Mouse (Mus musculus) intestine, embryonic 15.5 days (tissue): ENCODE results near the gene Adck1. TPM values are rescaled to one million over a fixed set of nuclear protein-coding genes. Genes with fewer than 3 reads are reported as not detected.

Experiments
- ATAC-seq: fragments of 200-750 bp; cut with Nextera tagmentation; 2 replicates; pipeline ENCODE4 v1.8.0; 2017; ENCODE audit warnings: moderate TSS enrichment, moderate library complexity
- H3K27ac ChIP-seq: fragments of 300-500 bp; sonication (generic); 2 replicates; pipeline ENCODE4 v1.5.1; 2015; ENCODE audit warnings: mild to moderate bottlenecking, inconsistent platforms
- H3K27me3 ChIP-seq: fragments of 300-500 bp; sonication (generic); replicated peaks from 2 replicates; pipeline ENCODE4 v1.6.1; 2015; ENCODE audit warnings: inconsistent platforms
- H3K36me3 ChIP-seq: fragments of 300-500 bp; sonication (generic); 2 replicates; pipeline ENCODE4 v1.6.1; 2015; ENCODE audit warnings: inconsistent platforms
- H3K4me1 ChIP-seq: fragments of 300-500 bp; sonication (generic); replicated peaks from 2 replicates; pipeline ENCODE4 v1.6.1; 2015; ENCODE audit warnings: inconsistent platforms
- H3K4me2 ChIP-seq: fragments of 300-500 bp; sonication (generic); replicated peaks from 2 replicates; pipeline ENCODE4 v1.6.1; 2015; ENCODE audit warnings: mild to moderate bottlenecking, inconsistent platforms
- H3K4me3 ChIP-seq: fragments of 300-500 bp; sonication (generic); replicated peaks from 2 replicates; pipeline ENCODE4 v1.5.1; 2015; ENCODE audit warnings: inconsistent platforms
- H3K9ac ChIP-seq: fragments of 300-500 bp; sonication (generic); 2 replicates; pipeline ENCODE4 v1.6.1; 2015; ENCODE audit warnings: inconsistent platforms
- H3K9me3 ChIP-seq: fragments of 300-500 bp; sonication (generic); 2 replicates; pipeline ENCODE4 v1.6.1; 2016; ENCODE audit warnings: inconsistent platforms
- WGBS: fragments of 180-500 bp; shearing (Covaris S2); methylation state at CpG from one replicate; pipeline ENCODE4 v1.1.7; 2015; 5-methylcytosine and 5-hydroxymethylcytosine counted together
- polyA plus RNA-seq: library from polyadenylated mRNA; unstranded; fragments of >200 nt; fragmentation: Nextera tagmentation; extraction: Ambion mirVana; gene quantifications from 2 replicates; pipeline ENCODE4 v1.2.1, GENCODE M21; 2015

Gene Adck1
- polyA plus RNA-seq, 1 experiment from 2014 or later: 15.3 TPM

- WGBS: 39% methylated on average over 10 of the region's 10 CpGs
- H3K4me3 ChIP-seq: no peak overlapping the region
Measured at GRCm38 (mm10) chr12:88376820-88377219, 16.5 kb downstream of the Adck1 start.

DNA sequence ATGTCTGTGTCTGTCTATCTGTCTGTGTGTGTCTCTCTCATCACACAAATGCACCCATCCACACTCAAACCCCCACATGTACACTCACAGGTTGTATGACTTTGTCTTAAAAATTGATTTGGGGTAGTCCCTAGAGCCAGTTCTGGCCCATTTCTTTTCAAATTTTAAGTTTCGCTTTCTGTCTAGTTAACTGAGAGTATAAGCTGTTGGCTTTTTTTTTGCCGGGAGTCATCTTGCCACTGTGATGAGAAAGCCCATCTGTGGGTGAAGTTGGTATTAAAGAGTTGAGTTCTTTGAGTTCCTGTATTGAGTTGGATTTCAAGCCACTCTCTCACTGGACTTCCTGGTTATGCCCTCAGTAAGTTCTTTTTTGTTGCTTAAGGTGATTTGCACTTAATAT, 17.9 kb downstream of the Adck1 start:
- Histone ChIP-seq H3K4me1 (no peaks in the 10 kb centered on the region), H3K9ac (no peak overlapping the region), H3K4me2 (no peak overlapping the region), H3K27ac (no peak overlapping the region), H3K27me3 (no peaks in the 10 kb centered on the region), H3K4me3 (no peak overlapping the region), H3K36me3 (no peaks in the 10 kb centered on the region), H3K9me3 (no peaks in the 10 kb centered on the region)
- WGBS: 93% methylated on average over 2 of the region's 2 CpGs
- ATAC-seq: no peak

More at GRCm38 (mm10) chr12:88376820-88377219, 16.5 kb downstream of the Adck1 start:
- H3K4me1 ChIP-seq: no peaks in the 10 kb centered on the region
- H3K36me3 ChIP-seq: no peaks in the 10 kb centered on the region
- H3K9ac ChIP-seq: no peak overlapping the region
- ATAC-seq: no peak
- H3K27ac ChIP-seq: no peak overlapping the region
- H3K4me2 ChIP-seq: no peak overlapping the region
- H3K9me3 ChIP-seq: no peaks in the 10 kb centered on the region
- no peaks in the 10 kb centered on the region for H3K27me3 ChIP-seq

- Histone ChIP-seq H3K9ac (no peak overlapping the region), H3K27ac (no peak overlapping the region), H3K4me2 (no peak overlapping the region), H3K4me1 (no peaks in the 10 kb centered on the region), H3K27me3 (no peaks in the 10 kb centered on the region), H3K9me3 (no peaks in the 10 kb centered on the region), H3K4me3 (no peak overlapping the region), H3K36me3 (no peaks in the 10 kb centered on the region)
- whole genome bisulfite sequencing: 79% methylated on average over 6 of the region's 6 CpGs
- ATAC-seq: no peak
Measured at GRCm38 (mm10) chr12:88388832-88389231, 28.5 kb downstream of the Adck1 start.

GRCm38 (mm10) chr12:88398658-88399057, 38.3 kb downstream of the Adck1 start:
- Histone ChIP-seq H3K36me3 (no peaks in the 10 kb centered on the region), H3K4me3 (no peak overlapping the region), H3K27ac (no peak overlapping the region), H3K9me3 (no peaks in the 10 kb centered on the region), H3K9ac (no peak overlapping the region), H3K4me1 (no peaks in the 10 kb centered on the region), H3K27me3 (no peaks in the 10 kb centered on the region), H3K4me2 (no peak overlapping the region)
- no peak for ATAC-seq
- WGBS: 82% methylated on average over 1 of the region's 1 CpGs

DNA sequence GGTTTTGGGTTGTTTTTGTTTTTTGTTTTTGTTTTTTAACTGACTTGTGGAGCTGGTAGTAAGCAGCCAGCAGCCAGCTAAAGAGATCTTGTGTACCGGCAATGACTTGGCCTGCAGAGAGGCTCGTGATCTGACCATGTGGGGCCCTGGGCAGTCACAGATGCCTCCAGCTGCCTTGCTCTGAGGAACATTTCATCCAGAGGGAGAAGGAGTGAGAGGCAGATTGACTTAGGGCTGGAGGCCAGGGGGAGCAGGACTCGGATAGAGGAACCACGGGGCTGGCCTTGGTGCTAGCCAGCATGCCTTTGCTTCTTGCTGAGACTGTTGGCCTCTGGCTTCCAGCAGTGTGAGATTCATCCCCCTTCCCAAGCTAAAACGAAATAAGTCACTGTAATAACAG, 43.2 kb downstream of the Adck1 start:
- Histone ChIP-seq H3K27me3 (no peaks in the 10 kb centered on the region), H3K27ac (no peak overlapping the region), H3K4me2 (no peak overlapping the region), H3K4me1 (no peaks in the 10 kb centered on the region), H3K9me3 (no peaks in the 10 kb centered on the region), H3K4me3 (no peak overlapping the region), H3K9ac (no peak overlapping the region), H3K36me3 (no peaks in the 10 kb centered on the region)
- ATAC-seq: no peak
- WGBS: 65% methylated on average over 5 of the region's 5 CpGs

DNA sequence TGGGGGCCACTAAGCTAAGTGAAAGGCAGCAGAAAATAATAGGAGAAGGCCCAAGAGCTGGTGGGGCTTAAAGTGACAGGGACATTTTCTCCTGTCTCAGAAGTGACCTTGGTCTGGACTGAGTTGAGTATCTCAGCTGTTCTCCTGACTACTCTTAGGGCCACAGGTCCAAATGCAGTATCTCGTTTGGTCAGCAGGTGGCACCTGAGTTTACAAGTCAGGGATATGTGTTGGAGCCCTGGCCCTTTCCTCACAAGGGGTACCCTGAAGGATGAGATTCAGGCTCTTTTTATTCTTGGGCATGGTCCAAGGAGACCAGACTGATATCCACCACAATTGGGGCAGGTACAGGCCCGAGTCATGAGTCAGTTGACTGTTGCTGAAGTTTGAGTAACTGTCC, 44.8 kb downstream of the Adck1 start:
- Histone ChIP-seq H3K36me3 (no peaks in the 10 kb centered on the region), H3K4me3 (no peak overlapping the region), H3K9ac (no peak overlapping the region), H3K4me1 (no peaks in the 10 kb centered on the region), H3K9me3 (no peaks in the 10 kb centered on the region), H3K4me2 (no peak overlapping the region), H3K27ac (no peak overlapping the region), H3K27me3 (no peaks in the 10 kb centered on the region)
- 0 out of 2 replicates have a peak, but pooled peaks have one; percentile 42 for ATAC-seq
- 32% methylated on average over 2 of the region's 2 CpGs for WGBS

DNA sequence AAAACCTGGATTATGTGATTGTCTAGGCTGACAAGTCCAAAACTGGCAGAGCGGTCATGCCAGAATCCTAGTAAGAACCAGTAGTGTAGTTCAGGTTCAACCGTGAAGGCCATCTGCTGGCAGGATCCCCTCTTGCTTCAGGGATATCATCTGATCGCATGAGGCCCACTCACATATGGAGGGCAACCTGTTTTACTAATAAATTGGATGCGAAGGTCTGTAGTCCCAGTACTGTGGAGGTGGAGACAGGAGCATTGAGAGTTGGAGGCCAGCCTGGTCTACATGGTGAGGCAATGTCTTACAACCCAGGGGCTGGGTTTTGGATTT, 47.6 kb downstream of the Adck1 start:
- no peaks in the 10 kb centered on the region for H3K4me1 ChIP-seq
- ATAC-seq: no peak; the same call in 1 of the 2 replicates
- no peaks in the 10 kb centered on the region for H3K27me3 ChIP-seq
- no peak overlapping the region for H3K4me2 ChIP-seq
- H3K9ac ChIP-seq: no peak overlapping the region
- 90% methylated on average over 4 of the region's 4 CpGs for WGBS
- H3K9me3 ChIP-seq: no peaks in the 10 kb centered on the region
- H3K36me3 ChIP-seq: no peaks in the 10 kb centered on the region
- no peak overlapping the region for H3K4me3 ChIP-seq
- H3K27ac ChIP-seq: no peak overlapping the region

- Histone ChIP-seq H3K4me1 (no peaks in the 10 kb centered on the region), H3K9me3 (no peaks in the 10 kb centered on the region), H3K4me2 (no peak overlapping the region), H3K27ac (no peak overlapping the region), H3K36me3 (no peaks in the 10 kb centered on the region), H3K9ac (no peak overlapping the region), H3K27me3 (no peaks in the 10 kb centered on the region), H3K4me3 (no peak overlapping the region)
- peak; percentile 61 for ATAC-seq
- WGBS: 59% methylated on average over 11 of the region's 11 CpGs
Measured at GRCm38 (mm10) chr12:88408323-88409047, 48.1 kb downstream of the Adck1 start.

- 89% methylated on average over 1 of the region's 1 CpGs for WGBS
- no peak overlapping the region for H3K9ac ChIP-seq
- ATAC-seq: no peak
Measured at GRCm38 (mm10) chr12:88413239-88413638, 52.9 kb downstream of the Adck1 start.

GRCm38 (mm10) chr12:88419912-88420621, 59.7 kb downstream of the Adck1 start:
- Histone ChIP-seq H3K36me3 (no peaks in the 10 kb centered on the region), H3K9me3 (no peaks in the 10 kb centered on the region), H3K4me3 (no peak overlapping the region), H3K9ac (no peak overlapping the region), H3K4me2 (no peak overlapping the region), H3K27me3 (no peaks in the 10 kb centered on the region), H3K27ac (no peak overlapping the region), H3K4me1 (peaks cover 6% of the 10 kb centered on the region)
- WGBS: 60% methylated on average over 12 of the region's 12 CpGs
- ATAC-seq: peak; percentile 31; the same call in 1 of the 2 replicates

More at GRCm38 (mm10) chr12:88413239-88413638, 52.9 kb downstream of the Adck1 start:
- H3K4me1 ChIP-seq: no peaks in the 10 kb centered on the region
- no peaks in the 10 kb centered on the region for H3K27me3 ChIP-seq
- no peak overlapping the region for H3K27ac ChIP-seq
- H3K36me3 ChIP-seq: no peaks in the 10 kb centered on the region
- H3K4me2 ChIP-seq: no peak overlapping the region
- H3K9me3 ChIP-seq: no peaks in the 10 kb centered on the region
- no peak overlapping the region for H3K4me3 ChIP-seq

GRCm38 (mm10) chr12:88426926-88427325, 66.6 kb downstream of the Adck1 start:
- no peaks in the 10 kb centered on the region for H3K27me3 ChIP-seq
- H3K9me3 ChIP-seq: no peaks in the 10 kb centered on the region
- no peak overlapping the region for H3K4me3 ChIP-seq
- ATAC-seq: peak; percentile 45
- no peaks in the 10 kb centered on the region for H3K36me3 ChIP-seq
- 93% methylated on average over 3 of the region's 3 CpGs for WGBS
- H3K9ac ChIP-seq: no peak overlapping the region
- H3K27ac ChIP-seq: no peak overlapping the region
- no peak overlapping the region for H3K4me2 ChIP-seq
- no peaks in the 10 kb centered on the region for H3K4me1 ChIP-seq

GRCm38 (mm10) chr12:88428735-88429134, 68.4 kb downstream of the Adck1 start:
- WGBS: 82% methylated on average over 2 of the region's 2 CpGs
- H3K36me3 ChIP-seq: no peaks in the 10 kb centered on the region
- no peak overlapping the region for H3K4me2 ChIP-seq
- H3K4me1 ChIP-seq: no peaks in the 10 kb centered on the region
- no peak overlapping the region for H3K27ac ChIP-seq
- H3K27me3 ChIP-seq: no peaks in the 10 kb centered on the region
- no peaks in the 10 kb centered on the region for H3K9me3 ChIP-seq
- H3K4me3 ChIP-seq: no peak overlapping the region
- ATAC-seq: no peak
- H3K9ac ChIP-seq: no peak overlapping the region

DNA sequence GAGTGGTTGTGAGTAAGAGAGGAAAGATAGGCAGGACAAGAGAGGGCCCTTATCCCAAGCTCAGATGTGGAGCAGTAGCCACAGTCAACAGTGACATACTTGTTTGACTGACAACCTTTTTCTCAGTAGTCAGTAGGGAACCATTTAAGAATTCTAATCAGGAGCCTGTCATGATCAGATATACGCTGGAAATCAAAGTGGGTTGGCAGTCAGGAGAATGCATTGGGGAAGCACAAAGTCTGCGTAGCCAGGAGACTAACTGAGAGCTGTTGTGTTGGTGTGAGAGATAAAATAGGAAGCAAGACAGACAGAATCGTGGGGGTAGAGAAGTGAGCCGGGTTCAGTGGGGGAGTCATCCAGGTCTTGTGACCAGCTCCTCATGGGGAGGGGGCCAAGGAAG, 71.9 kb downstream of the Adck1 start:
- H3K27me3 ChIP-seq: no peaks in the 10 kb centered on the region
- no peak overlapping the region for H3K4me3 ChIP-seq
- WGBS: 83% methylated on average over 4 of the region's 4 CpGs
- no peak for ATAC-seq
- H3K4me1 ChIP-seq: no peaks in the 10 kb centered on the region
- H3K9ac ChIP-seq: no peak overlapping the region
- H3K4me2 ChIP-seq: no peak overlapping the region
- H3K36me3 ChIP-seq: no peaks in the 10 kb centered on the region
- H3K9me3 ChIP-seq: no peaks in the 10 kb centered on the region
- H3K27ac ChIP-seq: no peak overlapping the region
